Mouse (Mus musculus) heart, postnatal 36 days (tissue): ENCODE measurements around the gene Tspo. TPM values are rescaled to one million over a fixed set of nuclear protein-coding genes. Genes with fewer than 3 reads are reported as not detected.

Experiments
- DNase-seq, 2 experiments: peaks; one replicate each; pipeline ENCODE4 v3.0.0; 2021 to 2022
- intact Hi-C: fragments of 180-260 bp; cut with DNase I; formaldehyde crosslinking; loops from one replicate; pipeline ENCODE4 v1.15.1; 2025
- total RNA-seq, 2 experiments: library from RNA; stranded (reverse); gene quantifications; 2 replicates each; pipeline ENCODE4 v1.2.3; 2021

Gene Tspo
- total RNA-seq, 2 experiments from 2014 or later, result 60.2 to 68.3 TPM

DNA sequence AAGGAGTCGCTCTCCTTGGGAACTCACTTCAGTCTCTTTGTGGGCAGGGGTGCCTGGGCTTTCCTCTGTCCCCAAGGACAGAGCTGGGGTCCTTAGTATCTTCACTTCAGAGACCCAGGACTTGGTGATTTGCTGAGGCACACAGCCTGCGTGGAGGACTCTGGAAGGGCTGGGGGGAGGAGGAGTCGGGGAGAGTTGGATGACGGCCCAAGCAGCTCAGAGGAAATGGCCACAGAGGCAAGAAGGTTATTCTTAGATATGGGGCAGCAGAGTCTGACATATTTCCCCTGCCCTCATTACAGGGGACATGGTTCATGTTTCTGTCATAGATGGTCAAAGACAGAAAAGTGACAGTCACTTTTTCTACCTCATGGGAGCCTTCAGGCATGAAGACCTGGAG, 23.5 kb upstream of the Tspo start:
- intact Hi-C loops, result no loop called here
- peak; percentile 67 to 70 for DNase-seq

DNA sequence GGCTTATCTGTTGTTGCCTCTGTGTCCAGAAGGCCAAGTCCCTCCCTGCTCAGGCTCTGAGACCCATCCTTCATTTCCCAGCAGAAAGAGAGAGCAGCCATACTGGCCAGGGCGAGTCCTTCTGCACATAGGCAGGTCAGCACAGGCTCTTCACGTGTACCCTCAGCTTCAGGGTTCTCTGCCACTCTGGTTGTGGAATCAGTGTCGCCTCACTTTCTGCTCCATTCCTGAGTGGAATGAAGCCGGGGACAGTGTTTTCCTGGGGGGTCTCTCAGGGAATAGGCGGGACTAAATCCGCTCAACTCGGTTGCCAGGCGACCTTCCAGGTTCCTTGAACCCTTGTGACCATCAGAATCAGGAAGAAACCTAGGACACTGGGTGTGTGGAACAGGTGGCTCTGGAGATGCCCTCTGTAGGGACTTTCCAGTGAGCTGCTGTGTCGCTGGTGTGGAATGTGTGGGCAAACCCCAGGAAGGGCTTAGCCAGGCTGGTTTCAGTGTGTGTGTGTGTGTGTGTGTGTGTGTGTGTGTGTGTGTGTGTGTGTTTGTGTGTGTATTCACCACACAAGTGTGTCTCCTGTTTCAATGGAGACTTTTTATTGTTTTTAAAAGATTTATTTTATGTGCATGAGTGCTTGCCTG, 21.6 kb upstream of the Tspo start:
- DNase-seq, result no peak
- intact Hi-C loops, result no loop called here

GRCm38 (mm10) chr15:83546029-83546428, 17.4 kb upstream of the Tspo start:
- intact Hi-C loops, result no loop called here

DNA sequence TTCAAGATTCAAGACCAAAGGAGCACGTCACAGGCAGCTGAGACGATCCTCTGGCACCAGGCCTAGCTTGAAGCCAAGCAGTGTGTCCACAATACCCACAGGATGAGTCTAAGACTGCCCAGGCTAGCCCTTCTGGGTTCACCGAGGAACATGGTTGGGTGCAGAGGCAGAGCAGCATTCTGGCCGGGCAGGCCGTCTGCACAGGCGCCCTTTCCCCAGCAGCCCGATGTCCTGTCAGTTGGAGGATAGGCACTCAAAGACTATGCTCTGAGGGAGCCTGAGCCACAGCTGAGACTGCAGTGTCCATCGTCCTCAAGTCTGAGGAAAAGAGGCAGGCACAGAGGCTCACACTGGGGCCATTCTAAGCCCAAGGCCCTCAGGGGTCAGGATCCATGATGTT, 16.2 kb upstream of the Tspo start:
- intact Hi-C loops, result no loop called here

More at GRCm38 (mm10) chr15:83546029-83546428, 17.4 kb upstream of the Tspo start:
- no peak for DNase-seq

DNA sequence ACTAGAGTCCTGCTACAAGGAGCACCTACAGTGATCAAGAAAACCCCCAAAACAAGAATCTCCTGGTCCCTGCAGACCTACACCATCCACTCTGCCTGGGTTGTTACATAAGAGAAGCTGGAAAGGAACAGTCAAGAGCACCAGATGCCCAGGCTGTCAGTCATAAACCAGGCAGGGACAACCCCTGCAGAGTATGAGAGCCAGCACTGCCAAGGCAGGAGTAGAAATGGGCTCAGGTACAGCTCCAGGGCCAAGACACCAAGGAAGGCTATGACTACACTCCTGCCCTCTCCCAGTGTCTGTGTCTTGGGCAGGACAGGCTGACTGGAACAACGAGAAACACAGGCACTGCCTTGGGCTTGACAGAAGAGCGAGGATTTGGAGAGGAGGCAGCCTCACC, 13.3 kb upstream of the Tspo start:
- intact Hi-C loops, result no loop called here
- DNase-seq, result no peak

More for the DNA sequence above, 16.2 kb upstream of the Tspo start:
- DNase-seq, result no peak

DNA sequence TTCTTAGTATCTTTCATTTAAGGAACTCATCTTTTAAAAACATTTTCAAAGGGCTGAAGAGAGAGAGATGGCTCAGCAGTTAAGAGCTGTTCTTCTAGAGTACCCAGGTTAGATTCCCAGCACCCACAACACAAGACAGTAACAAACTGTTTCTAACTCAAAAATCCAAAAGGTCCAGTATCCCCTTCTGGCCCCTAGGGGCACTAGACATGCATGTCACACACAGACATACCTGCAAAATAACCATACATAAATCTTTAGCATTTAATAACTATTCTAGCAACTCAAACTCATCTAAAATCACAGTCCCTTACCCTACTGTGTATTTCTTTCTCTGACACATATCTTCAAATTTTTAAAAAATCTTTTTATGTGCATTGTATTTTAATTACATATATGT, 9.6 kb upstream of the Tspo start:
- intact Hi-C loops, result no loop called here
- DNase-seq, result no peak

DNA sequence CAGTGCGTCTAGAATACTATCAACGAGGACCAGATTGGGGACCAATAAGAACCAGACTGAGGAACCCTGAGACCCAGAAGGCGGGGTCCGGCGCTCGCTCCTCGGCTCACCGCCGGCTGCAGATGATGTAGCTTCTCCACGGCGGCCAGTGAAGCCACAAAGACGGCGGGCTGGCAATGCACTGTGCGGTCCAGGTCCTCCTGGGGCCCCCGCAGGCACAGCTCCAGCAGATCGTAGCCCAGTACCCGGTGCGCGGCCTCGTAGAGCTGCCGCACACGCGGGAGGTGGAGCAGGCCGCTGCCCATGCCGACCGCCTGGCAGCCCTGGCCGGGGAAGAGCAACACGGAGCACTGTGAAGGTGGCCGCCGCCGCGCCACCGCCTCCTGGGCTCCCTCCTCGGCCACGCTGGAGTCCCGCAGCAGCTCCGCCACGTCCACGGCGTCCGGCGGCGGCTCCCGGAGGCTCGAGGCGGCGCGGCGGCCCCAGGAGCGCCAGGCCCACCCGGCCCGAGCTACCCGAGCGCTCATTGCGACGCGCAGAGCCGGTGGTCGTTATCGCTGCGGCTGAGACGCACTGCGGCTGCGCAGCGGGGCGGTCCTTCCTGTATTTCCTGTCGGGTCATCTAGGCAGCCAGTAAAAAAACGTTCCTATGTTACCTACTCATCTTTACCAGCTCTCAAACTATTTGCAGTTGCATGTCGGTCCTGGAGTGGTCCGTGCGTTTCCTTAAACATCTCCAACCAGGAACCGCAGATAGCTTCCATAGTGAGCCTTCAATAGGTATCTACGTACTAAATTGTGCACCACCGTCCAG, 8.0 kb upstream of the Tspo start:
- intact Hi-C loops, result no loop called here
- peak; percentile 87 to 90 for DNase-seq

DNA sequence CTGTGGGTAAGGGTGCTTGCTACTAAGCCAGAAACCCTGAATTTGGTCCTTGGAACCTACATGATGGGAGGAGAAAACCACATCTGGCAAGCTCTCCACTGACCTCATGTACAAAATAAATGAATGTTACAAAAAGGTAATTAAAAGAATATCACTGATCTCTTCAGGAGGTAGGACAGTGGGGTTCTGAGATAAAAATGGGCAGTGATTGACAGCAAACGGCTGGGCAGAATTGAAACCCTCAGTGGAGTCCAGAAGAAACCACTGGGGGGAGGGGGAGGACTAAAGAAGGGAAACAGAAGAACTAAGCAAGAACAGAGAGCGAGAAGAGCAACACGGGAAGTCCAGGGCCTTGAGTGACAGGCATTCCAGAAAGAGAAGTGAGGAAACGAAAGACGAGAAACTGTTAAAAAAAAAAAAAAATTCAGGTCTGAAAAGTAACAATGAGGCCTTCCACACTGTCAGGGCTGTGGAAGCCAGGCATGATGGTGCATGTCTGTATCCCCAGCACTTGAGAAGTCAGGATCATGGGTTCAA, 2.4 kb upstream of the Tspo start:
- intact Hi-C loops, result no loop called here
- DNase-seq, result no peak

- intact Hi-C loops, result no loop called here
- DNase-seq, result peak; percentile 84 to 87
Observed at GRCm38 (mm10) chr15:83562626-83563270, 644 bp upstream of the Tspo start.

DNA sequence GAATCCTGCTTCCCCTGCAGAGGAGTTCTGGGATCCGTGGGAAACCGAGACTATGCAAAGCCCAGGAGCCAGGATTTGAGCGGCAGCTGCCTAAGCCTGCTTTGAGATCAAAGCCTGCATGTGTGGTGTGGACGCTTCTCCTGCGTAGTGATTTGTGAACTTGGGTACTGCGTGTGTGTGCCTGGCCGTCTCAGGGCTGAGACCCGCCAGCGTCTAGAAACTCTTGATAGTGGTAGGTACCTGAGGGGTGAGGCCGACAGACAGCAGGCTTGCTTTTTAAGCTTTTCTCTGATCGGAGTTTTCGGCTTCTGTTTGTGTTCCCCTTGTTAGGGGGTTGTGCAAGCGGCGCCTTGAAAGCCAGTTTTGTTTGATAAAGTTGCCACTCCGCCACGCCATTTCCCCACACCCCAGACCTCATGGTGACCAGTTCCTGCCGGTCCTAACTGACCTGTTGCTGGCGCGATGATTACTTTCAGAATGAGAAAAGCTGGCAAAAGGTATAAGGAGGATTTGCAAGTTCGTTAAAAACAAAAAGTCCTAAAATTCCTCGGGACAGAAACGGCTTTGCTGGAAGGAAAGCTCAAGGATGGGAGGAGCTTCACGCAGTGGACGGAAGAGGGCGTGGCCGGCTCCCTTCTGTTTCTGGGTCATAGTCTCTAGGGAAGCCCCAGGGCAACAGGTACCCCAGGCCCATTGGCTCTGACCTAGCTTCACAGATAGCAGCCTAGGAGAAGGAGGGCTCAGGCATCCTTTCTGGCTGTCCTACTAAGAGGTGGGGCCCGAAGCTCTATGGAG, 662 bp downstream of the Tspo start:
- intact Hi-C loops, result loop anchor here (2.0 kb wide), 1 partner anchor 39 kb away; no protein-coding TSS in a partner anchor
- DNase-seq, result peak; percentile 60 to 69

DNA sequence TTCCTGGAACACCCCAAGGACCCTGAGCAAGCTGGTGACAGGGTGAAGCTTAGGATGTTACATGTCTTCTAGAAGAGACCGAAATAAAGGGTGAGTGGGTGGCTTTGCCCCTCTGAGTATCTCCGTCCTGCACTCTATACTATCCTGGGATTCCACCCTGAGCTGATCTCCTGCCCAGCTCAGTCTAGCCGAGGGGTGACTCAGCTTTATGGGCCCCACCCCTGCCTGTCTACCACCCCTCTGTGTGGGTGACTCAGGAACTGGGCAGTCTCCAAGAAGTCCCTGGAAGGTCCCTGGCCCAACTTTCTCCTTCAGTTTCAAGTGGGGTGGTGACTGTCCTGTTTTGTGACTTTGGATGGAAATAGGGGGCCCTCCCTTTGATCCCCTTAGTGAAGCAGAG, 2.0 kb downstream of the Tspo start:
- intact Hi-C loops, result loop anchor here (2.0 kb wide), 1 partner anchor 41 kb away; no protein-coding TSS in a partner anchor

GRCm38 (mm10) chr15:83566006-83566405, 2.6 kb downstream of the Tspo start:
- intact Hi-C loops, result no loop called here
- DNase-seq, result no peak

More for the DNA sequence above, 2.0 kb downstream of the Tspo start:
- DNase-seq, result peak; percentile 36 to 40

DNA sequence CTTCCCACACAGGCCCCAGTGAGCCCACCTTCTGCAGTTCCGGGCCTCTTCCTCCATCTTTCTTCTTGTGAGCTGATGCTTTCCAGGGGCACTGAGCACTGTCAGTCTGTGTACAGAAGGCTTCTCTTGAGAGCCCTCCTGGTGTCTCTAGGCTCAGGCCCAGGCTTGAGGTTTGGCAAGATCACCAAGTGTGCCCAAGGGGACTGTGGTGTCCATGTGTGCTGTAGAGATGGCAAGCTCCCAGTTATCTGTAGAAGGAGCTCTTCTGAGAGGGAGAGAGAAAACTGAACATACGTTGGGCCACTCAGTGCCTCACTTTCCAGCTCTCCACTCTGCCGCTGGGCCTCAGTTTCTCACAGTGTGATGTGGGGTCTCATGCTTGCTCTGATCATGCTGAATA, 4.3 kb downstream of the Tspo start:
- intact Hi-C loops, result no loop called here
- DNase-seq, result no peak

GRCm38 (mm10) chr15:83568544-83568943, 5.2 kb downstream of the Tspo start:
- intact Hi-C loops, result no loop called here

DNA sequence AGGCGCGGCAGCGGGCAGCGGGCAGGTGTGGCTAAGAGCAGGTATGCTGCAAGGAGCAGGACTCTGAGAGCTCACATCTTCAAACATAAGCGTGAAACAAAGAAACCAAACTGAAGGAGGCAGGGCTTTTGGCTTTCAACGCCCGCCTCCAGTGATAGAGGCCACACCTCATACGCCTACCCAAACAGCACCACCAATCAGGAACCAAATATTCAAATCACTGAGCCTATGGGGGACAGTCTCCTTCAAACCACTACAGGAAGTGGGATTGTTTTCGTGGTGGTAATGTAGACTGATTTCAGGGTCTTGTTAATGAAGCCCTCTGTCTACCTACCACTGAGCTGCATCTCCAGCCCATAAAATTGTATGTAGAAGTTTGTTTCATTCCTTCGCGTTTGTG, 6.3 kb downstream of the Tspo start:
- DNase-seq, result no peak

More at GRCm38 (mm10) chr15:83568544-83568943, 5.2 kb downstream of the Tspo start:
- no peak for DNase-seq

DNA sequence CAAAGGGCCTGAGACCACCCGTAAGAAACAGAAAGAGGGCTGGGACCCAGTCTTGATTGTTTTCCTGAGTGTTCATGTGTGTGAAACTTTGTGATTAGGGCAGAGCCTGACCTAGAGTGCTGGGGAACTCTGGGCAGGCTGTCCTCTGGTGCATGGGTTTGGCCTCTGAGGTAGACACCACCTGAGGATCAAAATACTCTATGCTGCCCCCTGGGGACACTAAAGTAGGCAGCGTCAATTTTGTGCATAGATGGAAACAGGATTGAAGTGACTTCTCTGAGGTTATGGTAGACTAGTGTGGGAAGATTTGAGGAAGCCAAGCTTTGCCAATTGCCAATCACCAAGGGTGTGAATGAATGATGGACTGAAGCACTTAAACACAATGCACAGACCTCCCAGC, 7.2 kb downstream of the Tspo start:
- intact Hi-C loops, result no loop called here
- no peak for DNase-seq

More for the DNA sequence above, 6.3 kb downstream of the Tspo start:
- intact Hi-C loops, result no loop called here

DNA sequence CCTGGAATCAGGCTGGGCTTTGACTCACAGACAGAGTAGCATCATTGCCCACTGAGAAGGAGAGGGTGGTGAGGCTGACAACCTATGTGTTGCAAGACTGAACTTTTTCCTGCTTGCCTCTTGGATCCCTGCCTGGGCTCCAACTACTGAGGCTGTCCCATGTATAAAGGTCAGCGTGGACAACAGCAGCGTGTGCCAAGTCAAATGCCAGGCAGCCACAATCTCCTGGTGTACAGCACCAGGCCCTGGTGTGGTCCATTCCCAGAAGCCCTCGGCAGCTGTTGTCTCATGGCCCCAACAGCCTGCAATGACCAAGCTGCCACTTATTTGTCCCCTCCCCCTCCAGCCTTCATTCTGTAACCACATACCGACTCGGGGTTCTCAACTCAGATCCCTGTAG, 8.2 kb downstream of the Tspo start:
- no peak for DNase-seq
- intact Hi-C loops, result no loop called here

DNA sequence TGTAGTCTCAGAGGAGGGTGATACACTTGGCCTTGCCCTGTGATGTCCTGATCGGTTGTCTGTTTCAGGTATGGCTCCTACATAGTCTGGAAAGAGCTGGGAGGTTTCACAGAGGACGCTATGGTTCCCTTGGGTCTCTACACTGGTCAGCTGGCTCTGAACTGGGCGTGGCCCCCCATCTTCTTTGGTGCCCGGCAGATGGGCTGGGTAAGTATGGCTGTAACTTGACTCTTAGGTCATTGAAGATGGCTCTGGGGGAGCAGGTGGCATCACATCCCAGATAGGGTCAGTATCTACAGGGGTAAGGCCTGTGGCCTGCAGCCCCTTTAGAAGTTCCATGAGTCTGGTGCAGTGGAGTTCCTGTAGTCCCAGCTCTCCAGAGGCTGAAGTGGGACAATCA, 8.7 kb downstream of the Tspo start:
- intact Hi-C loops, result no loop called here

DNA sequence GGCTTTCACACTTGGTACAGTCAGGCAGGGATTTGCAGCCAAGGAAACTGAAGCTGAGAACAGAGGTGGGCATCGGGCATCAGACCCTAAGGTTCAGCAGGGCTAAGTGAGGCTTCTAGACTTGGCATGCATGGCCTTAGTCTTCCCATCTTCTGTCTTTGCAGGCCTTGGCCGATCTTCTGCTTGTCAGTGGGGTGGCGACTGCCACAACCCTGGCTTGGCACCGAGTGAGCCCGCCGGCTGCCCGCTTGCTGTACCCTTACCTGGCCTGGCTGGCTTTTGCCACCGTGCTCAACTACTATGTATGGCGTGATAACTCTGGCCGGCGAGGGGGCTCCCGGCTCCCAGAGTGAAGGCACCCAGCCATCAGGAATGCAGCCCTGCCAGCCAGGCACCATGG, 10.2 kb downstream of the Tspo start:
- no peak for DNase-seq
- intact Hi-C loops, result no loop called here

More for the DNA sequence above, 8.7 kb downstream of the Tspo start:
- no peak for DNase-seq

DNA sequence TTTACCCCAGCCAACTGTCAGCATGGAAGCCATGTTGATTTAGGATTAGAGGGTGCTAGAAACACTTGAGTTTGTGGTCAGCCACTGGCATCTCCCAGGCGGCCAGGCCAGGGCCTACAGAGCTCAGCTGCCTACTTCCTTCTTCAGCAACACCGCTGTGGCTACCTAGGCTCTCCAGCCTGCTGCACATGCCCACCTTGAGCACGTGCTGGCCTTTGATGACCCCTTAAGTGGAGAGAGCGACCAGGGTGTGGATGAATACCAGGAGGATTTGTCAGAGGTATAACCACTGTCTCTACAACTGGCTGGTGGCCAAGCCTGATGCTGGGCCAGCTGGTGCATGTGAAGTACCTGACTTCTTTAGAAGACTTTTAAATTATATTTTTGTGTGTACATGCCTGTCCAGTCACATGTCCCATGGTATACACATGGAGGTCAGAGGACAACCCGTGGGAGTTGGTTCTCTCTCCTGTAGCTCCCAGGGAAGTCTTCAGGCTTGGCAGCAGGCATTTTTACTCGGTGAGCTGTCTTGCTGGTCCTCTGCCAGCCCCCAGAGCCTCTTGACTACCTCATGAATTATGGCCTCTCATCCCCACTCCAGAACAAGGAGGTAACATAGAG, 11.4 kb downstream of the Tspo start:
- intact Hi-C loops, result no loop called here
- DNase-seq, result no peak
